Mouse (Mus musculus) spleen, adult 2 months (tissue): ENCODE measurements around the gene Atf7ip.
A peak's percentile ranks its signal among the peaks of the same experiment; 100 is the strongest.

Experiments
- CTCF ChIP-seq: fragments of 200-500 bp; IDR thresholded peaks from 2 replicates; pipeline ENCODE4 v1.5.1; 2011; ENCODE audit warnings: mild to moderate bottlenecking, inconsistent platforms; ENCODE audit not compliant: insufficient read depth, insufficient read length, insufficient replicate concordance; ENCODE audit errors: extremely low read depth
- POLR2A ChIP-seq: fragments of 200-500 bp; IDR thresholded peaks from 2 replicates; pipeline ENCODE4 v1.6.1; 2011; ENCODE audit warnings: low read depth, low read length, inconsistent platforms

- TF ChIP-seq CTCF (no peak), POLR2A (peak; percentile 35; the same call in 1 of the 2 replicates)
These were observed 41.8 kb upstream of the Atf7ip start for GRCm38 (mm10) chr6:136464121-136464621.
